Mouse (Mus musculus): ENCODE data around the gene Tmem102. TPM values are rescaled to one million over a fixed set of nuclear protein-coding genes. Genes with fewer than 3 reads are reported as not detected.

The Tmem102 gene
- total and polyA plus RNA-seq, 3 experiments: 0.08 TPM; not detected in 2

DNA sequence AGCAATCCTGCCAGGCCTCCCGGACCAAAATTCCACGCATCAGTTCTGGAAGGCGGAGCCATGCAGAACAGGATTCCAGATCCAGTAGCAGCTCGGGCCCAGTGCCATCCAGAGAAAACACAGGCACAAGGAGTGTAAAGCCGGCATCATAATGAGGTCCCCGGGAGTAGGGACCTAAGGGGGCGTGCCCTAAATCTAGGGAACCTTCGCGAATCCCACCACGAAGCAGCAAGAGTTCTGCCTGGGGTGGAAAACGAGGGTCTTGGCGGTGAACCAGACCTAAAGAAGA, 828 bp downstream of the Tmem102 start:
- Histone ChIP-seq H3K27me3 (replicated peaks) (peaks cover 55% of the 10 kb centered on the region), H3K36me3 (replicated peaks in 1 of 2; ENCODE audit: control insufficient read depth in 1 of 2, insufficient read depth in 1 of 2, low read length in 1 of 2) (no peaks in the 10 kb centered on the region), H3K9me3 (replicated peaks; ENCODE audit: low read length) (peaks cover 24% of the 10 kb centered on the region), H3K9ac (ENCODE audit: insufficient read depth, low read depth) (no peak overlapping the region), H3K27ac (ENCODE audit: insufficient read depth, low read depth) (no peak overlapping the region), H3K4me1 (ENCODE audit: control insufficient read depth in 1 of 2, insufficient read depth in 2 of 2) (peaks cover 8 to 33% of the 10 kb centered on the region in 2 experiments; a peak in 3 of 4 replicates), H3K4me2 (ENCODE audit: insufficient read depth, low read depth, poor library complexity, severe bottlenecking) (no peak overlapping the region), H3K79me2 (replicated peaks; ENCODE audit: control insufficient read depth, extremely low read depth, insufficient read depth, poor library complexity, severe bottlenecking) (no peaks in the 10 kb centered on the region), H3K4me3 (replicated peaks in 1 of 3; ENCODE audit: low read depth in 2 of 3, low read length in 2 of 3, poor library complexity in 1 of 3) (no peak overlapping the region)
- no peak for TF ChIP-seq MAX (IDR thresholded peaks at IDR 0.05; ENCODE audit: low read length)
- no peak for TF ChIP-seq POLR2AphosphoS2 (IDR thresholded peaks at IDR 0.05; ENCODE audit: low read depth, low read length)
- TF ChIP-seq MXI1 (IDR thresholded peaks at IDR 0.05; ENCODE audit: low read depth, low read length): no peak
- TF ChIP-seq RAD21 (IDR thresholded peaks at IDR 0.05; ENCODE audit: low read depth, low read length): no peak
- no peak for TF ChIP-seq ZKSCAN1 (IDR thresholded peaks at IDR 0.05; ENCODE audit: borderline replicate concordance, low read depth, low read length)
- no peak for TF ChIP-seq RCOR1 (conservative IDR thresholded peaks at IDR 0.05; ENCODE audit: low read depth, low read length)
- DNase-seq (ENCODE audit: extremely low read depth): no peak
- dilution Hi-C loops (cut with MboI; ENCODE audit: extremely low pct_ligation_motif_present, extremely low pct_unique_long_range_greater_than_20kb, low sequenced_read_pairs): no loop called here
- in situ Hi-C loops (cut with MboI; ENCODE audit: low pct_ligation_motif_present, low pct_unique_long_range_greater_than_20kb, low sequenced_read_pairs): loop anchor here (5.0 kb wide), 1 partner anchor 73 kb away; the partner anchor contains the start of gene Tmem95

DNA sequence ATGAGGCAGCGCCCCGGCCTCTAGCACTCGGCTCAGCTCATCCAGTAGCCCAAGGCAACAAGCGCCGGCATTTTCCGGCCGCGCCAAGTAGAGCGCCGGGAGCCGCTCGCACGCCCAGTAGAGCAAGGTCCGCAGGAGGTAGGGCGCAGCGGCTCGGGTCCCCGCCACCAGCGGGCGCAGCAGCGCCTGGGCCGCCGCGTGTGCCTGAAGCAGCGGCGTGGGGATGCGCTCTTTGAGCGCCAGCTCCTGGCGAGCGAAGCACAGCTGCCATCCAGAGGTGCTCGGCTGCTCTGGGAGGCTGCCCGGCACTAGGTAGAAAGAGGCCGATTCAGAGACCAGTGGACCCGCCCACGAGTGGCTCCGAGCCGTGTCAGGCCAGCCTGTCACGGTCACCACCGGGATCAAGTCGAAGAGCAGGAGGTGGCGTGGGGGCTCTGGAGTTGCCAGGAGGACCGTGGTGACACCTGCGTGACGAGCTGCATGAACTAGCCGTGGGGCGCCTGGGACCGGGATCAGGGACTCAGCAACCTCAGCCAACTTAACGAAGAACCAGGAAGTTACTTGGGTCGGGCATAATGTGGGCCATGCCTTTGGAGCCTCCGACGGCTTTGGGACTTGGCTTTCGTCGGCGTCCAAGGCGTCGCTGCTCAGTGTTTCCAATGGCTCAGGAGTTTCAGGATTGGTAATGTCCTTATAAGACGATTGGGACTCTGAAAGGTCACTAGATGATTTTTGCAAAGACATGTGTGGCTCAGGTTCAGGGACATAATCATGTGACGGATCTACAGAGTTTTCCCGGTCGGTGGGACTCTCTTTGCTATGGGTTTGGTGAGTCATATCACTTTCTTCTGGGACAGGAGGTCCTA, 1.4 kb downstream of the Tmem102 start:
- peak overlapping the region; percentile 72 for H3K4me2 ChIP-seq (ENCODE audit: insufficient read depth, low read depth, poor library complexity, severe bottlenecking)
- H3K9me3 ChIP-seq (replicated peaks; ENCODE audit: low read length): peaks cover 24% of the 10 kb centered on the region
- H3K79me2 ChIP-seq (replicated peaks; ENCODE audit: control insufficient read depth, extremely low read depth, insufficient read depth, poor library complexity, severe bottlenecking): no peaks in the 10 kb centered on the region
- peak overlapping the region; percentile 11 to 39 (median 31) for H3K4me3 ChIP-seq (replicated peaks in 1 of 3; ENCODE audit: low read depth in 2 of 3, low read length in 2 of 3, poor library complexity in 1 of 3)
- peaks cover 11 to 38% of the 10 kb centered on the region in 2 experiments for H3K4me1 ChIP-seq (ENCODE audit: control insufficient read depth in 1 of 2, insufficient read depth in 2 of 2)
- H3K9ac ChIP-seq (ENCODE audit: insufficient read depth, low read depth): peak overlapping the region; percentile 2; the same call in 1 of the 2 replicates
- peaks cover 50% of the 10 kb centered on the region for H3K27me3 ChIP-seq (replicated peaks)
- dilution Hi-C loops (cut with MboI; ENCODE audit: extremely low pct_ligation_motif_present, extremely low pct_unique_long_range_greater_than_20kb, low sequenced_read_pairs) (no loop called here), in situ Hi-C loops (cut with MboI; ENCODE audit: low pct_ligation_motif_present, low pct_unique_long_range_greater_than_20kb, low sequenced_read_pairs) (loop anchor here (5.0 kb wide), 1 partner anchor 73 kb away; the partner anchor contains the start of gene Tmem95)
- H3K36me3 ChIP-seq (replicated peaks in 1 of 2; ENCODE audit: control insufficient read depth in 1 of 2, insufficient read depth in 1 of 2, low read length in 1 of 2): no peaks in the 10 kb centered on the region
- DNase-seq (ENCODE audit: extremely low read depth): peak; percentile 72
- H3K27ac ChIP-seq (ENCODE audit: insufficient read depth, low read depth): no peak overlapping the region
- TF ChIP-seq CTCF (conservative IDR thresholded peaks at IDR 0.05 in 1 of 2, IDR thresholded peaks at IDR 0.05 in 1 of 2; ENCODE audit: low read depth in 2 of 2, low read length in 2 of 2) (peak in 1 of 2 experiments; percentile 98; a peak in 2 of 4 replicates), JUN (IDR thresholded peaks at IDR 0.05; ENCODE audit: insufficient read depth, low read depth, low read length) (no peak), SMC3 (IDR thresholded peaks at IDR 0.05; ENCODE audit: low read depth, low read length) (peak; percentile 95), IRF4 (IDR thresholded peaks at IDR 0.05; ENCODE audit: low read depth, low read length) (no peak; the same call in none of the 2 replicates), JUND (conservative IDR thresholded peaks at IDR 0.05; ENCODE audit: low read depth, low read length) (no peak), CHD1 (IDR thresholded peaks at IDR 0.05; ENCODE audit: low read depth, low read length) (no peak; the same call in 1 of the 2 replicates), KAT2A (IDR thresholded peaks at IDR 0.05; ENCODE audit: insufficient replicate concordance, low read length) (no peak), MYC (IDR thresholded peaks at IDR 0.05; ENCODE audit: low read depth, low read length) (peak; percentile 84; the same call in 1 of the 2 replicates), RCOR1 (conservative IDR thresholded peaks at IDR 0.05; ENCODE audit: low read depth, low read length) (0 out of 2 replicates have a peak, but pooled peaks have one; percentile 29), SIN3A (IDR thresholded peaks at IDR 0.05; ENCODE audit: low read length) (peak; percentile 60), TBP (conservative IDR thresholded peaks at IDR 0.05; ENCODE audit: low read depth, low read length) (no peak), ZKSCAN1 (IDR thresholded peaks at IDR 0.05; ENCODE audit: borderline replicate concordance, low read depth, low read length) (no peak), USF2 (conservative IDR thresholded peaks at IDR 0.05; ENCODE audit: low read depth, low read length) (no peak), POLR2A (IDR thresholded peaks at IDR 0.05; ENCODE audit: low read depth, low read length) (peak; percentile 57), MXI1 (IDR thresholded peaks at IDR 0.05; ENCODE audit: low read depth, low read length) (peak; percentile 88), E2F4 (IDR thresholded peaks at IDR 0.05; ENCODE audit: insufficient replicate concordance, low read depth, low read length) (no peak), NELFE (IDR thresholded peaks at IDR 0.05; ENCODE audit: low read depth, low read length) (peak; percentile 53; the same call in 1 of the 2 replicates), RAD21 (IDR thresholded peaks at IDR 0.05; ENCODE audit: low read depth, low read length) (peak; percentile 87), UBTF (IDR thresholded peaks at IDR 0.05; ENCODE audit: low read depth, low read length) (peak; percentile 99), ETS1 (conservative IDR thresholded peaks at IDR 0.05; ENCODE audit: low read depth, low read length) (no peak), BHLHE40 (IDR thresholded peaks at IDR 0.05; ENCODE audit: low read depth, low read length) (peak; percentile 53; the same call in 1 of the 2 replicates), TCF12 (IDR thresholded peaks at IDR 0.05; ENCODE audit: low read depth, low read length) (peak; percentile 63), MAX (IDR thresholded peaks at IDR 0.05; ENCODE audit: low read length) (peak; percentile 89), USF1 (IDR thresholded peaks at IDR 0.05; ENCODE audit: low read depth, low read length) (no peak), PAX5 (IDR thresholded peaks at IDR 0.05; ENCODE audit: low read length) (no peak), HCFC1 (IDR thresholded peaks at IDR 0.05; ENCODE audit: low read depth, low read length) (peak; percentile 43), ZC3H11A (IDR thresholded peaks at IDR 0.05; ENCODE audit: low read depth, low read length) (peak; percentile 49), ELF1 (IDR thresholded peaks at IDR 0.05; ENCODE audit: low read depth, low read length) (peak; percentile 49), GABPA (IDR thresholded peaks at IDR 0.05; ENCODE audit: insufficient replicate concordance, low read depth, low read length) (no peak)
